Mouse (Mus musculus) testis, postnatal 10 days (tissue): ENCODE measurements at regions not wholly inside any gene's neighbourhood (a gene's known extent, or its start where the extent isn't known, plus 50 kb on each side); places are given as distances from the start of the nearest gene placed in this dataset.

Experiments used
- DNase-seq: peaks from one replicate; pipeline ENCODE4 v3.0.0; 2021; ENCODE audit warnings: low spot score

- DNase-seq = no peak
Observed at GRCm38 (mm10) chr3:132018505-132018904, 66.6 kb upstream of the Dkk2 start.

- no peak for DNase-seq
Observed at GRCm38 (mm10) chr3:132022032-132022431, 63.1 kb upstream of the Dkk2 start.

DNA sequence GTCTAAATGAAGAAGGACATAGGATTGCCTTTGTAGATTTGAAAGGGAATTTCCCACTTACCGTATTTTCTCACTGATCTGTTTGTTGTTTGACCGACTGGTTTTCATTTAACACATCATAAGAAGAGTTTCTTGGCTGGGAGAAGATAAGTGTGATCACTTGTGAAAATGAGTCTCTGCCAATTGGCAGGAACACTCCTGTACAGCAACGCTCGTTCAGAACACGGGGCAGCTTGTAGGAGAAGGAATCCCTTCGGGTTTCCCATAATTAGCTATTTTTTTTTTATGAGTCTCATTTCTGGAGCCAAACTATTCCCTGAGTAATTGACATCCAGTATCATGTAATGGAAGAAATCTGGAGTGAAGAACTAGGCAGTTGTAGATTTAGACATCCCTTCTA is 61.8 kb upstream of the Dkk2 start:
- DNase-seq = no peak

- no peak for DNase-seq
Observed at GRCm38 (mm10) chr3:132029112-132029511, 56.0 kb upstream of the Dkk2 start.

GRCm38 (mm10) chr3:132033078-132033713 is 51.9 kb upstream of the Dkk2 start:
- DNase-seq = no peak

DNA sequence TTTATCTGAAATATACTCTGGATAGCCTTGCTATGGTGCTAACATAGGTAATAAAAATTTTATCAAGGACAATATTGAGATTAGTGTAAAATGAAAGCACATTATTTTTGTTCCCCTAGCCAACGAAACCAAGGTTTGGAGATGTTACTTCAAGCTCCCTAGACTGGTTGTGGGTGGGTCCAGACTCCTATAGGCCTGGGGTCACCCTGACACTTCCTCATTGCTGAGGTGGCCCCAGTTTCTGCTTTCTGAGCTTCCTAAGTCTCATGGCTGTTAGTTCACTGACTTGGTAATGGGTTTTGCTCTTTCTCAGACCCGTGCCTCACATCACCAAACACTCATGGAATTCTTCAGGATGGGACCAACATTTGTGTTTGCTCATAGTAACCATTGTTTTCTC is 49.9 kb upstream of the Dkk2 start:
- DNase-seq = no peak
